Mouse (Mus musculus) 416B (cell line): ENCODE measurements at regions not wholly inside any gene's neighbourhood (a gene's known extent, or its start where the extent isn't known, plus 50 kb on each side); places are given as distances from the start of the nearest gene placed in this dataset.
A peak's percentile ranks its signal among the peaks of the same experiment; 100 is the strongest.

Source experiments
- DNase-seq: peaks from one replicate; pipeline ENCODE4 v3.0.0; 2011; ENCODE audit warnings: low read depth

DNA sequence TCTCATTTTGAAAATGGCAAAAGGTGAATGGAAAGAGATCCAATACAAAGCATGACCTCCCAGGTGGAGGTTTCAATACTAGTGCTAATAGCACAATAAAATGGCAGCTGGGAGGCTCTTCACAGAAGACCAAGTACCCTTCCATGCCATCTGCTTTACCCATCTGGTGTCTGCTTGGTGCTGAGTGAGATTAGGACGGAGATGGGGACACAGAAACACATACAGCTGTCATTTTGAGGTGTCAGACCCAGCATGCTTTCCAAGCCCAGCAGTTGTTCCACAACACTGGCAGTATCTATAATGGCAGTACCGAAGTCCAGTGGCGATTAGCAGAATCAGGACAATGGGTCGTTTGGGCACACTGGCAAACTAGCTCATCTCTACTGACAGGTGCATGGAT is 118.9 kb upstream of the 1700064H15Rik start:
- DNase-seq, result no peak

DNA sequence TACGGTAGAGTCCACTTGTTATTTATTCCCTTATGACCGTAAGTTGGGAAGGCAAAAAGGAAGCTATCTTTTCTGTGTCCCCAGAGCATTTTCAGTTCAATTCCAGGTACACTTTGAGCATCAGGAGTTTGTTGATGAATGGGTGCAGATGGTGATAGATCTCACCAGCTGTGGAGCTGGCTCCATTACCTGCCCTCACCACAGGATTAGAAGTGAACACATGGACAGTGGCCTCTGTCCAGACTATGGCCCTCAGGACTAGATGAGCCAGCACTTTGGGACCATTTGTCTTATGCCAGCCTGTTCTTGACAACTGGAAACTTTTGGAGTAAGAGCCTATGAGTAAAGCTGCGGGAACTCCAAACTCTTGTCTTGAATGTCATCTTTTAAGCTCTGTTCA is 123.5 kb upstream of the 1700064H15Rik start:
- DNase-seq, result no peak

DNA sequence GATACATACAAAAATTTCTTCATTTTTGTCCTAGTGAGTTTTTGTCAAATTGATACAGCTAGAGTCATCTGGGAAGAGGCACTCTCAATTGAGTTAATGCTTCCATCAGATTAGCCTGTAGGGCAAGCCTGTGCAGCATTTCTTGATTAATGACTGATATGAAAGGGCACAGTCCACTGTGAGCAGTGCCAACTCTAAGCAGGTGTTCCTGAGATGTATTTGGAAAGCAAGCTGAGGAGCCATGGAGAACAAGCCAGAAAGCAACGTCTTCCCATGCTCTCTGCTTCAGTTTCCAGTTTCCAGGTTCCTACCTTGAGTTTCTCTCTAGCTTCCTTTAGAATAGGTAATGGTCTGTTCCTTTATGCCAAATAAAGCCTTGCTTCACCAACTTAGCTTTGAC is 125.5 kb upstream of the 1700064H15Rik start:
- DNase-seq, result no peak

DNA sequence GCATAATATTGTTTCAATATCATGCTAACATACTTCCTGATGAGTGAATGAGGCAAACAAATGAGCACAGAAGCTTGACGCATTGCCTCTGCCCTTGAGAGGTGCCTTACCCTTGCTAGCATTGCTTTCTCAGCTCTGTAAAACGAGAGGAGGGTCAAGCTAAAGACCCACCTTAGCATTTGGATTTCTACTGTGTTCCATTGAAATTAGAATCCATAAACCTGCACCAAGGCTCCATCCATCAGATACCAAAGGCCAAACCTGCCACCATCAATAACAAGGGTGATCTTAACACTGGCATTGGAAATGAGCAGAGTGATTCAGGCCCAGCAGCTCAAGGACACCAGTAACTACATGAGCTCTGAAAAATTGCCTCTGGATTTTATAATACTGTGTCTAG is 126.2 kb upstream of the 1700064H15Rik start:
- DNase-seq, result no peak

DNA sequence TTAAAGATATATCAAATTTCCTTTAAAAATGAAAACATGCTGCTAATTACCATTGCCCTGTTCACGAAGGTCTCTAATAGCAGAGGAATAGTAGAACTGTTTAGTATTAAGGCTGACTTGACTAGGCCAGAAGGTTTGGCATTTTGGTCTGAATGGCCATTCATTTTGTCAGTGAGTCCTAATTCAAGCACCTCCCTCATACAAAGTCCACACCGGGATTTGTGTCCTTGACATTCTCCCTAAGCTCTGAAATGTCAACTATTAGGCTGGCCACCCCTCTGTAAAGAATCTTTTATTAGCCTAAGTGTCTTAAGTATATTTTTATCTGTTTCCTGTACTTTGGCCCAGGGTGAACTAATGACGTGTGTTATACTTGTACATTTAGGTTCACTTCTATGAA is 126.7 kb upstream of the 1700064H15Rik start:
- DNase-seq, result no peak

DNA sequence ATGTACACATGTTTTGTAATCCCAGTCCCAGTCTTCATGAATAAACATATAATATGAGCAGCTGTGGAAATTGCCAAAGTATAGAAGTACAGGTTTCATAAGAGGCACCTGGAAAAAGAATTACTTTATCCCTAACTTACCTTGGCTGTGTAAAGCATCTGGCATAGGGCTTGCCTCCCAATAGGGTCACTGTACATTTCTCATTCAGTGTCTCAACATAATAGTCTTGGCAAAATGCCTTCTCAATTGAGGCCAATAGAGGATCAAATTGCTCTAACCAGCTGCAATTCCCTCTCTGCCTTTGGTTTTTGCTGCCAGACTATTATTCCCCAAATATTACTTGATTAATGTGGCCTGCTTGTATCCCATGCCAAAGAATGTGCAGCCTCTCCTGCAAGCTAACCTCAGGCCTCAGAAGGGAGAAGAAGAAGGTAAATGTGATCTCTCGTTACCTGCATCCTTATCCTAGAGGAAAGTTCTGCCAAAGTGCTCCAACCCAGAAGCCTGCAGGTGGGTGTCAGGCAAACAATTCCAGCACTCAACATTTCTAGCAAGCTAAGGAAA is 158.2 kb upstream of the Cp start:
- DNase-seq, result no peak

DNA sequence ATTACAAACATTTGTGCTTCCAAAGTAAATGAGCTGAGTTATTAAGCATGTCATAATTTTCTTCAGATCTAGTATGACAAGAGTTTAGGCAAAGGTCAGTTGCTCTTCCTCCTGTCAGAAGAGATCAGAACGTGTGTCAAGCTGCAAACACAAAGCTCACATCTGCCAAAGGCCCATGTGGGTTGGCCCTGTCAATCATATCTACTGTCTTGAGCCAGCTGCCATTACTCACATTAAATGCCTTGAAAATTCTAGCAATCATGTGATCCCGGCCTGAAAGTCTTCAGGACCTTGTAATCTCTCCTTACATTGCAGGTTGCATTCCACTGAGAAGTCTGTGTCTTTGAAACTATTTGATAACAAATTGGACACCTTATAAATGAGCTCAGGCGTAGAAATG is 146.8 kb upstream of the Cp start:
- no peak for DNase-seq

DNA sequence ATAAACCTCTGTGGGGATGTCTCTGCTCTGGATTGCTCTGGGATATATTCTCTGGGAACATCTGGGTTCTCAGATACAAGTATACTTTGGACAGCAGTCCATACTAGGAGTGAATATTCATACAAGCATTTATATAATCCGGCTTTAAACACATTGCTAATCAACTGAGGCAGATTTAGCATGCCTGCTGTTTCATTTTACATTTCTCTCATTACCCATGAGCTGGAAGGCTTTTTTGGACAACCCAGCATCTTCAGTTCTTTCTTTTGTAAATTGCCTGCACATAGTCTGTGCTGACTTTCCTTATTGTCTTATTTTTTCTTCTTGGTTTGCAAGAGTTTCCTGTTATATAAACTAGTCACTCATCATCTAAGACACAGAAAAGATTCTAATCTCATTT is 131.9 kb upstream of the Cp start:
- no peak for DNase-seq

DNA sequence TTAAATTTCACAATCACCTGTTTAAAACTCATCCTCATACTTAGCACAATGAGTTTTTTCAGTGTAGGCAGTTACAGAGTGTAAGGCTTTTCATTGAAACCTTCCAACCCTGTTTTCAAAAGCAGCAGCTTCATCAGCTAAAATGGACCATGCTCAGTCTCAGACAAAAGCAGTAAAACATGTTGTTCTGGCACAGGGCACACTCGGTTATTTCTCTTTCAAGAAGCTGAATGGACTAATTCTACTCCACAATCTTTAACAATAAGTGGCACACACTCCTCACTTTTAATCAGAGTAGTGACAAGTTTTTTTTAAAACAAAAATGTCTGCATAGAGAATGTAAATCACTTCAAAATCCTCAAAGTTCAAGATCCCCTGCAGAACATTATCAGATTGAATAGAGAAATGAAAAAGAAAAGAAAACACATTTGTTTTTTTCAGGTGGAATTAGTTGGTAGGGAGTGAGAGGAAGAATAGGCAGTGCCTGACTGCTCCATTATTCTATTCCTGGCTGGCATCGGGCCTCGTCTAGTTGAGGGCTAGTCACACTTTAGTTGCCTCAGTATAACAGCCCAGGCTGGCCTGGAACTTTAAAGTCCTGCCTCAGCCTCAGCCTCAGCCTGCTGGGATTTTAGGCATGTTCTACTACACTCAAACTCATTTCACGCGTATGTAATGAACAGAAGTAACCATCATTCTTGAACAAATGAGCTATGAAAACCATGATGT is 128.2 kb upstream of the Cp start:
- no peak for DNase-seq

DNA sequence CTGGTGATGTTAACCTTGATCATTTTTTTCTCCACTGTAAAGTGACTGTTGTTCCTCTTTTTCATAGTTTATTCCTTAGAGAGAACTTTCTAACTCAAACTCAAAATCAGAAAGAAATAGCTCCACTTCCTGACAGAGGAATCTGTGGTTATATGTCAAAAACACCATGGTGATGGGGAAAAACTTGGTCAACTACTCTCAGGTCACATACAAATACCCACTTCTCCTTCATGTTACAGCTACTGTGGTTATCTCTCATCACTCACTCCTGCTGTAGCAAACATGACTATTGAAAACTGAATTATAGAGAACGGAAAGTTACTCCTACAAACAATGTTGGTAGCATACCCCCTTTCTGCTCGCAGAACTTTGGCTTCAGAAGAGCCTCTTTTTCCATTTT is 127.1 kb upstream of the Cp start:
- DNase-seq, result peak; percentile 13

DNA sequence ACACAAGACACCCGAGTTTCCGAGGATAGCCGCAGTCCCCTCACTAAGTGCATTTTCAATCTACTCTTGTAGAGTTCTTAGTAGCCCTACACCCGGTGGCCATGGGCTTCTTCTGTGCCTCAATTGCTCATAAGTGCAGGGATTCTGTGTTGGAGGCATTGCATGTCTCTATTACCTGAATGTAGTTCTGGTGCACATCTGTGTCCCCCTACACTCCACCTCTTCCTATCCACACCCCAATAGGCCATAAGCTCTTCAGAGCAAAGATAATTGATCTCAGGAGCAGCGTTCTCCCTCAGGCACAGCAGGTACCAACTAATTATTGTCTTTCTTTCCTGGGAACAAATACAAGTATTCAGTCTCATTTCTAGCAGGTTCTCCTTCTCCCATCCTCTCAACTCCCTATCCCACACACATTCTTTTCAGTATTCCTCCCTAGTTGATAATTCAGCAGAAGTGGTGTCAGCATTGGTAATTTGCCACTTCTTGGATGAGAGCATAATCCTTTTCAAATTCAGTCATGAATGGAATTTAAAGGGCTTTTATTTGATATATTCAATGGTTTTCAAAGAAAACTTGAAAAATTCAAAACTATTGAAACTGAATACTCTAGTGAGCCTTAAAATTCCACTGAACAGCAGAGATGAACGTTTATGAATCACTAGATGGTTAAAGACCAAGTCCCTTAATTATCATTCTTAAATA is 108.7 kb upstream of the Cp start:
- no peak for DNase-seq

DNA sequence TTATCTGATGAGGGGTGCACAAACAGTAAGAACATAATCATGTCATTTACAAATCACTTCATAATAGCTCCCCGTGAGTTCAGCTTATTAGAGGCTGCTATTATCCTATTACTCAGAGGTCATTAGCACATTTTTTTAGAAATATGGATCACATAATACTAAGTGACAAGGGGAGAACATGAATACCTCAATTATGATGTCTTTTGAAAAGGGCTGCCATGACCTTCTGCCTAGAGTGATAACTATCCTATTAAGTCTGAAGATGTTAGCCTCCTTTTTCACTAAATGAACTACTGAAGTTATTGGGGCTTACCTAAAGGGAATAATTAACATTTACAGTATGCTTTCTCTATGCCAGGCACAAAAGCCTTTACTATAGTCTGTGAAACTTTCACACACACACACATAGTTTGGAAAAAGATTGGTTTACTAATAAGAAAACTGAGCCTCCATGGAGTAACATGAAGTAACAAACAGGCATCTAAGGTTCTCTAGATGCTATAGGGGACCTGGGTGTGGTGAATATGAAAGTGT is 108.1 kb upstream of the Cp start:
- DNase-seq, result no peak

DNA sequence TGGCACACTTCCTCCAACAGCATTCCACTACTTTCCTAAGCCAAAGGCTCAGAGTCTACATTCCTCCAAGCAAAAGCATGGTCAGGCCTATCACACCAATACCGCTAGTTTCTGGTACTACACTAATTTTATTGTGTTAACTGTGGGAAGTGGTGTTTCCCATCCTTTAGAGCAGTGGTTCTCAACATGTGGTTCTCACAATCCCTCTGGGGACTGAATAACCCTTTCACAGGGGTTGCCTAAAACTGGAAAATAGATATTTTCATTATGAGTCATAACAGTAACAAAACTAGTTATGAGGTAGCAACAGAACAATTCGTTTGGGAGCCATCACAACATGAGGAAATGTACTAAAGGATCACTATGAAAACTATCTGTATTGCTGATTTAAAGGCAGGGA is 74.2 kb upstream of the Cp start:
- DNase-seq, result no peak

DNA sequence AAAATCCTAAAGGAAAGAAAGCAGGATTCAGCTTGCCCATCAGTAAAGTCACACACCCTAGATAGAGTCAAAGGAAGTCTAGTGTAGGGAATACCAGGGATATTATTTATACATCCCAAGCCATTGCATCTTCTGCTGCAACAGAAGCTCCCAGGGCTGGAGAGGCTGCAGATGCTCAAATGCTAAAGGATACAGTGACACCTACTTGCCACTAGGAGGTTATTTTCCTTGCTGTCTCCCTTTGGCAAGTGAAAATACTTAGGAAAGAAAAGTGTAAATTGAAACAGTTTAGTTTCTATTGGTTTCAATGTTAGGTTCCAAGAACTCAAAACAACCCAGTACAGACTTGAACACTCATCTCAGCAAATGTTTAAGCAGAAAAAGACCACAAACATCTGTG is 68.4 kb upstream of the Cp start:
- peak; percentile 29 for DNase-seq

DNA sequence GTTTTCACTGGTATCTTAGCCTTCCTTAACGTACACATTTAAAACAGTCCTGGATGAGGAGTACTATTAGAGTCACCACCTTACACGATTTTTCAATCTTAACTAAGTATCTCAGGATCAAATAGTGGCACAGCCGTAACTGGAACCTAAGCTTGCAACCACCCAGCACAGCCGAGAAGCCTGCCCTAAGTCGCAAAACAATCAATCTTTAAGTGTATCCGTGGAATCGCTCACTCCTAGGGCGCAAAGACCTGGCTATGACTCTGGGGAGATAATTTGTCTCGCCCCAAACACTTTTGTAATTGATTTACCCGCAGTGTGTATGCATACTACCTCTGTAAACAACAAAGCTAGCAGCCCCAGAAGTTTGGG is 62.6 kb upstream of the Cp start:
- no peak for DNase-seq

DNA sequence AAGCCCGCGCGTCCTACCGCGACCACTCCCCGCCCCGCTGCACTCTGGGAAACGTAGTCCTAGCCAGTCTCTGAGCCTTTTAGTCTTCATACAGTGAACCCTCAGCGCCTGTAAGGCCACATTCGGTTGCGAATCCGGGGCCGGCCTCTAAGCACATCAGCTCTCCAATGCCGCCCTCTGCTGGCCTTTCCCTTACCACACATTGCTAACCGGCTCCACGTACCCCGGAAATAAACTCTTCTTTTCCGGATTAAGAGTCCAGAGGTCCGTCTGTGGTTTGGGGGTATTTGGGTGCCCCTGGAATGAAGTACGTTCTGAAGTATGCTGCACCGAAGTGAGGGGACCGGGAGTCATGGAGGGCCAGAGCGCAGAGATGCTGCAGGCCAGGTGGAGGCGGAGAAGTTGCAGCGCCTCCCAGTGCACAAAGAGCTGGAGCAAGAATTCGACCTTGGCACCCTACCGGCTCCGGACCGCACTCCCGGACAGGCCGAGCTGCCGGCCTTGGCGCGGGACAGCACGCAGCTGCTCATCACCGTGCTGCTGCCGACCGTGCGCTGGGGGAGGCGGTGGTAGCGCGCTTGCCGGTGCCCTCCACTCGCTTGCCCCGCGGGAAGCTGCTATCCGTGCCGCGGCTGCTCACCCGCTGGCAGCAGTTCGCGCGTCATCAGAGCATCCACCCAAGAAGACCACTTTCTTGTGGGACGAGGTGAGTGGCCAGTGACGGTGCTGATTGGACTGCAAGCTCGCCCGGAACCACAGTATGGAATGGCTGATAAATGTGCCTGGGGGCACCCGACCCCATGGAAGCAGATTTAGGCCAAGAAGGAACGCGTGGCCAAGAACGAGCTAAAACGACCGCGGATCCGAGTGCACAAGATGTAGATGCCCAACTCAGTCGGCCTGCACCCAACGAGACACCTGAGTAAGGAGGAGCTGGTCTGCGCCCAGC is 62.0 kb upstream of the Cp start:
- DNase-seq, result peak; percentile 96

DNA sequence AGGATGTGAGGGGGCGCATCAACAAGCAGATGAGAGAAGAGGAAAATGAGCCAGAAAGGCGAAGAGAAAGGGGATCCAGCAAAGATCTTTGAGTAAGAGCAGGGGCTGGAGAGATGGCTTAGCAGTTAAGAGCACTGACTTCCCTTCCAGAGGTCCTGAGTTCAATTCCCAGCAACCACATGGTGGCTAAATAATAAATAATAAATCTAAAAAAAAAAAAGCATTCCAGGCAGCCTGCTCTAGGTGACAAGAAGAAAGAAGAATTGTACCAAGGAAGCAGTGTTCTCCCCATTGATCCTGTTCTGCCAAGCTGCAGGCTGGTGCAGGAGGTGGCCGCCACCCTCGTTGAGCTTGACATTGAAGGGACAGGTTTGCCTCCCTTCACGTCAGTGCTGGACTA is 61.1 kb upstream of the Cp start:
- no peak for DNase-seq

DNA sequence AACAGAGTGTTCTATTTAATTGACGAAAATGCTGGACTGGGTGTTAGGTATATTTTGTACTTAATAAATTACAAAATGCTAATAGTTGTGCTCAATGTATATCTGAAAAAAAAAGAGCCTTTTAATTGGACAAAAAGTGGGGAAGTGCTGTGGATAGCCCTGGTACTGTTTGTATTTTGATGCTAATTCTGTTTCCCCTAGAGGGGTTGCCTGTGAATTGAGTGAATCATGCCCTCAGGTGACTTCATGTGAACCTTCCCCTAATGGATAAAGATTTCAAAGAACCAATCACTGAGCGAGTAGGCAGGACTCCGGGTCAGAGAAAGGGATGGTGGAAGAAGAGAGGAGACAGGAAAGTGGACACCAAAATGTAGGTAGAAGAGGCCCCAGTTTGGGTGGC is 59.7 kb upstream of the Cp start:
- no peak for DNase-seq

DNA sequence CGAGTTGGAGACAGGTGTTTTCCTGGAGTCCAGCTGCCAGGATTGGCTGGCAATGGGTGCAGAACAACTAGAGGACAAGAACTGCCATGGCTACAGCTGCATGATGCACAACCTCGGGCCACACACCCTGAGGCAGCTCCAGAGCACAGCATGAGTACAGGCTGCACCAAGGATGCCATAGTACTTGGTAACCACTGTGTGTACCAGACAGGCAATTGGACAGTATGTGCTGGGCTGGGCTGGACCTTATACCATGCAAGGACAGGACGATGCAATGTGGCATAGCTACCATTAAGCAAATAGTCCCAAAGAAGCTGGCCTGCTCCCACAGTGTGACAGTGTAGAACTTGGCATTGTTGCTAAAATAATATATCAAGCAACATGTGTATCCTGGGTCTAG is 54.6 kb upstream of the Cp start:
- no peak for DNase-seq

DNA sequence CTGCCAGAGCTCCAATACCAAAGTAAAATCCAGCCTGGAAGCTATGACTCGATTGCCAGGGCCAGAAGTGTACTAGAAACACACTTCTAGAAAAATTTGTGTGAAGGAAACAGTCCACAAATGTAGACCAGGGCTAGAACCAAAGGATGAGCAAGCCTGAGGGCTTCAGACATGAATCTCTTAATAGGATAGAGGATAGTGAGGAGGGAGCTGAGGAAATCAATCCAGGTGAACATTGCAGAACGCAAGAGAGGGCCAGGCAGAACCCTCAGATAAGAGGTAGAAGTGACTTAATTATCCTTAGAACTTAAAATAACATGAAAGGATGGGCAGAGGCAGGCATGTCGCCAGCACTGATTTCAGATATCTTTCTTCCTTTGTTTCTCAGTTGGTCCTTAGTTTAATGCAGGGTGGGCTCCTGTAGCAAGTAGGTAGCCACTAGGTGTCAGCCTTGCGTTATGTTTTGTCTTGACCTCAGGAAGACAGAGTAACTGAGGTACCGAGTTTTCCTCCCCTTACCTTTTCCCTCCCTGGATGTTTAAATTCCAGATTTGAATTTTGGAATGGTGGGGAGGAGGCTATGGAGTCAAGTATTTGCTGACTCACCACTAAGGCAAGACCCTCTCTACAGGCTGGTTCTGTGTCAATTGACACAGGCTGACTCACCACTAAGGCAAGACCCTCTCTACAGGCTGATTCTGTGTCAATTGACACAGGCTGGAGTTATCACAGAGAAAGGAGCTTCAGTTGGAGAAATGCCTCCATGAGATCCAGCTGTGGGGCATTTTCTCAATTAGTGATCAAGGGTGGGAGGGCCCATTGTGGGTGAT is 52.2 kb upstream of the Cp start:
- peak; percentile 71 for DNase-seq
